Mouse (Mus musculus): ENCODE results near the gene Abl2. TPM values are rescaled to one million over a fixed set of nuclear protein-coding genes. Genes with fewer than 3 reads are reported as not detected.

The Abl2 gene
- polyA plus RNA-seq, 1 experiment from 2014 or later, result 4.2 TPM

DNA sequence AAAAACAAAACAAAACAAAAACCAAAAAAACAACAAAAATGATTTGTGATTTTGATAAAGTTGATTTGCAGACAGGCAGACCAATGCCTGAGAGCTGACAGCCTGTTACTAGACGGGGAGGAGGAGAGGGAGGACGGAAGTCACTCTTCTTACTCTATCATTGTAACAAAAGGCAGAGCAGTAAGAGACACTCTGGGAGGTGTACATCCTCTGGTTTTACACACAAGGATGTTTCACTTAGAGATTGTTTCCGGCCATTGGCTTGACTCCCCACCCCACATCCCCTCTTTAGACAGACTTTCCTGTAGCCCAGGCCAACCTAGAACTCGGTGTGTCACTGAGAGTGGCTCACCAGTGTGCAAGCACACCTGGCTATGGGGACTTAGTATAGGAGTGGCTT, 11.0 kb downstream of the Abl2 start:
- Histone ChIP-seq H3K36me3 (ENCODE audit: control insufficient read depth, insufficient read depth, low read length) (peaks cover 3% of the 10 kb centered on the region; the same call in 1 of the 2 replicates), H3K27ac (ENCODE audit: low read length) (no peak overlapping the region), H3K9me3 (ENCODE audit: control insufficient read depth, low read length) (0 out of 2 replicates have a peak, but pooled peaks cover 3% of the 10 kb centered on the region), H3K4me1 (replicated peaks; ENCODE audit: control insufficient read depth, insufficient read depth, low read length) (peaks cover 13% of the 10 kb centered on the region), H3K9ac (ENCODE audit: low read length) (no peak overlapping the region), H3K27me3 (ENCODE audit: control insufficient read depth, insufficient read depth, low read depth, low read length) (no peaks in the 10 kb centered on the region), H3K4me3 (ENCODE audit: low read length) (no peak overlapping the region), H3K4me2 (ENCODE audit: low read depth, low read length) (no peak overlapping the region)
- WGBS, result 75% methylated on average over 4 of the region's 4 CpGs
- peak; percentile 26; the same call in 1 of the 2 replicates for ATAC-seq (ENCODE audit: low read depth)

DNA sequence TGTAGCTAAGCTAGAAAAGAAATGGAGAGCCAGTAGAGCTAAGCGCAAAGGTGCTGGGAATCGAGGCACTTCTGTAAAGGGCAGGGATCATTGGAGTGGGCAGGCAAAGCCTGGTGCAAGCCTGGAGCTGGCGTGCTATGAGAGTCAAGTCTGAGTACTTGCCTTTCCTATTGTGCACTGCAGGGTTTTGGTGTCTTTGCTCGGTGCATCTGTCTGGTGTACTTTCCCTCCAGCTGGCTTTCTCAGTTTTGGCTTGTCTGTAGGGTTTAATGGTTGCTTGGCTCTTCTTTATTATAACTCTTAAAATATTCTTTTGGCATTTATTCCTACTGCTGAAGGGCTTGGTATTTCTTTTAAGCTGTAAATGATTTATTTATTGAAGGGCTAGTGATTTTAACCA, 14.4 kb downstream of the Abl2 start:
- no peak overlapping the region for H3K4me2 ChIP-seq (ENCODE audit: low read depth, low read length)
- no peak overlapping the region for H3K9ac ChIP-seq (ENCODE audit: low read length)
- H3K4me3 ChIP-seq (ENCODE audit: low read length), result no peak overlapping the region
- H3K4me1 ChIP-seq (replicated peaks; ENCODE audit: control insufficient read depth, insufficient read depth, low read length), result peaks cover 10% of the 10 kb centered on the region
- ATAC-seq (ENCODE audit: low read depth), result no peak
- no peaks in the 10 kb centered on the region for H3K36me3 ChIP-seq (ENCODE audit: control insufficient read depth, insufficient read depth, low read length)
- H3K27ac ChIP-seq (ENCODE audit: low read length), result no peak overlapping the region; the same call in 1 of the 2 replicates
- WGBS, result 64% methylated on average over 4 of the region's 4 CpGs
- H3K9me3 ChIP-seq (ENCODE audit: control insufficient read depth, low read length), result no peaks in the 10 kb centered on the region
- no peaks in the 10 kb centered on the region for H3K27me3 ChIP-seq (ENCODE audit: control insufficient read depth, insufficient read depth, low read depth, low read length)

- no peak for ATAC-seq (ENCODE audit: low read depth)
- WGBS, result 66% methylated on average over 11 of the region's 11 CpGs
- H3K4me1 ChIP-seq (replicated peaks; ENCODE audit: control insufficient read depth, insufficient read depth, low read length), result no peaks in the 10 kb centered on the region; the same call in 1 of the 2 replicates
- no peak overlapping the region for H3K9ac ChIP-seq (ENCODE audit: low read length)
- H3K4me3 ChIP-seq (ENCODE audit: low read length), result no peak overlapping the region
- H3K9me3 ChIP-seq (ENCODE audit: control insufficient read depth, low read length), result no peaks in the 10 kb centered on the region
- no peaks in the 10 kb centered on the region for H3K27me3 ChIP-seq (ENCODE audit: control insufficient read depth, insufficient read depth, low read depth, low read length)
- no peaks in the 10 kb centered on the region for H3K36me3 ChIP-seq (ENCODE audit: control insufficient read depth, insufficient read depth, low read length)
- H3K4me2 ChIP-seq (ENCODE audit: low read depth, low read length), result no peak overlapping the region
- no peak overlapping the region for H3K27ac ChIP-seq (ENCODE audit: low read length)
These were observed 22.6 kb downstream of the Abl2 start for GRCm38 (mm10) chr1:156581149-156581548.

- no peak for ATAC-seq (ENCODE audit: low read depth)
- H3K27ac ChIP-seq (ENCODE audit: low read length), result no peak overlapping the region
- WGBS, result 59% methylated on average over 1 of the region's 1 CpGs
- no peak overlapping the region for H3K9ac ChIP-seq (ENCODE audit: low read length)
- no peaks in the 10 kb centered on the region for H3K36me3 ChIP-seq (ENCODE audit: control insufficient read depth, insufficient read depth, low read length)
- H3K4me3 ChIP-seq (ENCODE audit: low read length), result no peak overlapping the region
- H3K4me1 ChIP-seq (replicated peaks; ENCODE audit: control insufficient read depth, insufficient read depth, low read length), result no peaks in the 10 kb centered on the region; the same call in 1 of the 2 replicates
- no peaks in the 10 kb centered on the region for H3K27me3 ChIP-seq (ENCODE audit: control insufficient read depth, insufficient read depth, low read depth, low read length)
- H3K4me2 ChIP-seq (ENCODE audit: low read depth, low read length), result no peak overlapping the region
- no peaks in the 10 kb centered on the region for H3K9me3 ChIP-seq (ENCODE audit: control insufficient read depth, low read length)
These were observed 25.6 kb downstream of the Abl2 start for GRCm38 (mm10) chr1:156584175-156584574.

- 75% methylated on average over 3 of the region's 3 CpGs for WGBS
- Histone ChIP-seq H3K4me2 (ENCODE audit: low read depth, low read length) (no peak overlapping the region), H3K9ac (ENCODE audit: low read length) (no peak overlapping the region), H3K27me3 (ENCODE audit: control insufficient read depth, insufficient read depth, low read depth, low read length) (no peaks in the 10 kb centered on the region), H3K27ac (ENCODE audit: low read length) (no peak overlapping the region), H3K4me1 (replicated peaks; ENCODE audit: control insufficient read depth, insufficient read depth, low read length) (peaks cover 6% of the 10 kb centered on the region; the same call in 1 of the 2 replicates), H3K36me3 (ENCODE audit: control insufficient read depth, insufficient read depth, low read length) (no peaks in the 10 kb centered on the region), H3K9me3 (ENCODE audit: control insufficient read depth, low read length) (no peaks in the 10 kb centered on the region), H3K4me3 (ENCODE audit: low read length) (no peak overlapping the region)
- ATAC-seq (ENCODE audit: low read depth), result no peak
These were observed 26.9 kb downstream of the Abl2 start for GRCm38 (mm10) chr1:156585512-156585911.

DNA sequence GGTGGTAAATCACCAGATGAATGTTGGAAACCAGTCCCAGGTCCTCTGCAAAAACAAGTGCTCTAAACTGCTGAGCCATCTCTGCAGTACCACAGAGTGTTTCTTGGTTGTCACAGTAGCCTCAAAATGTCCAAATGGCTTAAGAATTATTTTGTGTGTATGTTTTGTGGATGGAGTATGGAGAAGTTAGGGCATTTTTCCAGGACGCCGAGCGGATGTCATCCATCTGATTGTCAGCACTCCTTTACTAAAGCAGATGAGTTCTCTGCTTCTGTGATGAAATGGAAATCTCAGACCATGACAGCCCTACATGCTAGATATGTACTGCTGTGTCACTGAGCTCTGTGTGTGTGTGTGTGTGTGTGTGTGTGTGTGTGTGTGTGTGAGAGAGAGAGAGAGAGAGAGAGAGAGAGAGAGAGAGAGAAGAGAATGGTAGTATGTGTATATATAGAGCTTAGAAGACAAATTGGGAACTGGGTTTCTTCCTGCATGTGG, 31.3 kb downstream of the Abl2 start:
- H3K9me3 ChIP-seq (ENCODE audit: control insufficient read depth, low read length), result no peaks in the 10 kb centered on the region
- no peak overlapping the region for H3K9ac ChIP-seq (ENCODE audit: low read length)
- ATAC-seq (ENCODE audit: low read depth), result 0 out of 2 replicates have a peak, but pooled peaks have one; percentile 59
- H3K4me3 ChIP-seq (ENCODE audit: low read length), result no peak overlapping the region
- H3K36me3 ChIP-seq (ENCODE audit: control insufficient read depth, insufficient read depth, low read length), result no peaks in the 10 kb centered on the region
- no peak overlapping the region for H3K4me2 ChIP-seq (ENCODE audit: low read depth, low read length)
- no peaks in the 10 kb centered on the region for H3K27me3 ChIP-seq (ENCODE audit: control insufficient read depth, insufficient read depth, low read depth, low read length)
- WGBS, result 39% methylated on average over 3 of the region's 3 CpGs
- H3K4me1 ChIP-seq (replicated peaks; ENCODE audit: control insufficient read depth, insufficient read depth, low read length), result 0 out of 2 replicates have a peak, but pooled peaks cover 6% of the 10 kb centered on the region
- no peak overlapping the region for H3K27ac ChIP-seq (ENCODE audit: low read length)

- no peak for ATAC-seq (ENCODE audit: low read depth)
- Histone ChIP-seq H3K36me3 (ENCODE audit: control insufficient read depth, insufficient read depth, low read length) (no peaks in the 10 kb centered on the region), H3K4me3 (ENCODE audit: low read length) (no peak overlapping the region), H3K27ac (ENCODE audit: low read length) (no peak overlapping the region), H3K9me3 (ENCODE audit: control insufficient read depth, low read length) (no peaks in the 10 kb centered on the region), H3K4me2 (ENCODE audit: low read depth, low read length) (no peak overlapping the region), H3K9ac (ENCODE audit: low read length) (no peak overlapping the region), H3K27me3 (ENCODE audit: control insufficient read depth, insufficient read depth, low read depth, low read length) (no peaks in the 10 kb centered on the region), H3K4me1 (replicated peaks; ENCODE audit: control insufficient read depth, insufficient read depth, low read length) (0 out of 2 replicates have a peak, but pooled peaks cover 6% of the 10 kb centered on the region)
- 17% methylated on average over 1 of the region's 1 CpGs for WGBS
These were observed 31.8 kb downstream of the Abl2 start for GRCm38 (mm10) chr1:156590357-156590756.

- Histone ChIP-seq H3K4me2 (ENCODE audit: low read depth, low read length) (no peak overlapping the region), H3K4me3 (ENCODE audit: low read length) (no peak overlapping the region), H3K4me1 (replicated peaks; ENCODE audit: control insufficient read depth, insufficient read depth, low read length) (0 out of 2 replicates have a peak, but pooled peaks cover 6% of the 10 kb centered on the region), H3K9ac (ENCODE audit: low read length) (no peak overlapping the region), H3K9me3 (ENCODE audit: control insufficient read depth, low read length) (no peaks in the 10 kb centered on the region), H3K27ac (ENCODE audit: low read length) (no peak overlapping the region), H3K27me3 (ENCODE audit: control insufficient read depth, insufficient read depth, low read depth, low read length) (no peaks in the 10 kb centered on the region), H3K36me3 (ENCODE audit: control insufficient read depth, insufficient read depth, low read length) (no peaks in the 10 kb centered on the region)
- 76% methylated on average over 5 of the region's 5 CpGs for WGBS
- no peak for ATAC-seq (ENCODE audit: low read depth)
These were observed 34.7 kb downstream of the Abl2 start for GRCm38 (mm10) chr1:156593267-156593666.

GRCm38 (mm10) chr1:156597089-156597488, 38.5 kb downstream of the Abl2 start:
- no peaks in the 10 kb centered on the region for H3K27me3 ChIP-seq (ENCODE audit: control insufficient read depth, insufficient read depth, low read depth, low read length)
- 85% methylated on average over 4 of the region's 4 CpGs for WGBS
- ATAC-seq (ENCODE audit: low read depth), result no peak
- no peak overlapping the region for H3K27ac ChIP-seq (ENCODE audit: low read length)
- H3K36me3 ChIP-seq (ENCODE audit: control insufficient read depth, insufficient read depth, low read length), result no peaks in the 10 kb centered on the region
- H3K4me3 ChIP-seq (ENCODE audit: low read length), result no peak overlapping the region
- H3K9ac ChIP-seq (ENCODE audit: low read length), result no peak overlapping the region
- H3K4me2 ChIP-seq (ENCODE audit: low read depth, low read length), result no peak overlapping the region
- no peaks in the 10 kb centered on the region for H3K9me3 ChIP-seq (ENCODE audit: control insufficient read depth, low read length)
- no peaks in the 10 kb centered on the region for H3K4me1 ChIP-seq (replicated peaks; ENCODE audit: control insufficient read depth, insufficient read depth, low read length)

DNA sequence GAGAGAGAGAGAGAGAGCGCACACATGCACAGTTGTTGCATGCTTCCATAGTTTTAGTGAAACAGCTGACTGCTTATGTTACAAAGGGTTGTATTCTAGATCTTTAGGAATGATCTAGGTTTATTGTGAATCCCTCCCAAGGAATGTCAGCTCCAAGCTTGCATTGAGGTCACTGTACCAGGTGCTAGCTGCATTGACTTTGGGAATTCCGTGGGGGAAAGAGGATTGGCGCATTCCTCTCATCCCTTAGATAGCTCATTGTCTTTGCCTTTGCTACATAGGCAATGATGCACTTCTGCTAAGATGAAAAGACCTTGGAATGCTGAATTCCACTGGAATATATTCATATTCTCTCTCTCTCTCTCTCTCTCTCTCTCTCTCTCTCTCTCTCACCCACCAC, 44.0 kb downstream of the Abl2 start:
- ATAC-seq (ENCODE audit: low read depth), result no peak
- Histone ChIP-seq H3K36me3 (ENCODE audit: control insufficient read depth, insufficient read depth, low read length) (no peaks in the 10 kb centered on the region), H3K4me2 (ENCODE audit: low read depth, low read length) (no peak overlapping the region), H3K27me3 (ENCODE audit: control insufficient read depth, insufficient read depth, low read depth, low read length) (no peaks in the 10 kb centered on the region), H3K9me3 (ENCODE audit: control insufficient read depth, low read length) (no peaks in the 10 kb centered on the region), H3K4me1 (replicated peaks; ENCODE audit: control insufficient read depth, insufficient read depth, low read length) (no peaks in the 10 kb centered on the region), H3K4me3 (ENCODE audit: low read length) (no peak overlapping the region), H3K9ac (ENCODE audit: low read length) (no peak overlapping the region), H3K27ac (ENCODE audit: low read length) (no peak overlapping the region)
- 72% methylated on average over 3 of the region's 3 CpGs for WGBS

Data from lung, embryonic 16.5 days (tissue).